Mouse (Mus musculus): Measurements from ENCODE around the gene Cenpp. TPM values are rescaled to one million over a fixed set of nuclear protein-coding genes. Genes with fewer than 3 reads are reported as not detected.
A peak's percentile ranks its signal among the peaks of the same experiment; 100 is the strongest.

The Cenpp gene
- polyA plus RNA-seq, 1 experiment from 2014 or later = 3.8 TPM

DNA sequence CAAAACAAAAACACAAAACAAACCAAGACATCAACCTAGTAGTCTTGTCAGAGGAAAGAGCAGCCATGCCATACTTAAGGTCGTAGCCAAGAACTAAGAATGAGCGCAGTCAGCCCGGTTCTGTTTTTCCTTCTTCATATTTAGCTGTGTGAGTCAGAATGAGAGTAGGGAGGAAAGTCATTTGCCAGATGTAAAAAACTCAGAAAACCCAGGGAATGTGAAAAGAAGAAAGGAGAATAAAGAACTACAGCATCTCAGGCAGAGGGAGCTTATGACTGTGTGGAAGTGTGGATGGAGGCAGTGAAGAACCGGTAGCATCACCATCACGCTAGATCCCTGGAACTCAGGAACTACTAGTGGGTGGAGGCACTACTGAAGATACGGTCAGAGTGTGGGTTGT, 66.5 kb downstream of the Cenpp start:
- TF ChIP-seq CTCF (IDR thresholded peaks at IDR 0.05) (no peak), EP300 (IDR thresholded peaks at IDR 0.05) (no peak)
- H3K27ac ChIP-seq (ENCODE audit: low read length) = no peak overlapping the region
- no peak for DNase-seq (ENCODE audit: low spot score)
- no peak overlapping the region for H3K9ac ChIP-seq (replicated peaks; ENCODE audit: low read depth)
- no peaks in the 10 kb centered on the region for H3K27me3 ChIP-seq (replicated peaks; ENCODE audit: insufficient read depth, low read length)
- no peaks in the 10 kb centered on the region for H3K4me1 ChIP-seq (ENCODE audit: insufficient read depth, low read depth, low read length)
- no peaks in the 10 kb centered on the region for H3K36me3 ChIP-seq (ENCODE audit: insufficient read depth, low read length)
- H3K4me3 ChIP-seq (ENCODE audit: low read depth, low read length) = no peak overlapping the region
- 88% methylated on average over 6 of the region's 6 CpGs for WGBS
- no peak for ATAC-seq
- H3K9me3 ChIP-seq (ENCODE audit: low read length) = no peaks in the 10 kb centered on the region
- no peak overlapping the region for H3K4me2 ChIP-seq (replicated peaks; ENCODE audit: low read depth, low read length)

- no peak for TF ChIP-seq CTCF (IDR thresholded peaks at IDR 0.05)
- TF ChIP-seq EP300 (IDR thresholded peaks at IDR 0.05) = no peak
- DNase-seq (ENCODE audit: low spot score) = no peak
- no peak for ATAC-seq
- 59% methylated on average over 8 of the region's 8 CpGs for WGBS
- Histone ChIP-seq H3K9me3 (ENCODE audit: low read length) (no peaks in the 10 kb centered on the region), H3K4me2 (replicated peaks; ENCODE audit: low read depth, low read length) (no peak overlapping the region), H3K4me1 (ENCODE audit: insufficient read depth, low read depth, low read length) (no peaks in the 10 kb centered on the region), H3K9ac (replicated peaks; ENCODE audit: low read depth) (no peak overlapping the region), H3K4me3 (ENCODE audit: low read depth, low read length) (no peak overlapping the region), H3K36me3 (ENCODE audit: insufficient read depth, low read length) (no peaks in the 10 kb centered on the region), H3K27ac (ENCODE audit: low read length) (no peak overlapping the region), H3K27me3 (replicated peaks; ENCODE audit: insufficient read depth, low read length) (no peaks in the 10 kb centered on the region)
Measured at GRCm38 (mm10) chr13:49584307-49585005, 68.1 kb downstream of the Cenpp start.

GRCm38 (mm10) chr13:49583859-49584258, 68.7 kb downstream of the Cenpp start:
- no peaks in the 10 kb centered on the region for H3K9me3 ChIP-seq (ENCODE audit: low read length)
- no peak overlapping the region for H3K9ac ChIP-seq (replicated peaks; ENCODE audit: low read depth)
- no peaks in the 10 kb centered on the region for H3K4me1 ChIP-seq (ENCODE audit: insufficient read depth, low read depth, low read length)
- H3K4me2 ChIP-seq (replicated peaks; ENCODE audit: low read depth, low read length) = no peak overlapping the region
- no peak overlapping the region for H3K27ac ChIP-seq (ENCODE audit: low read length)
- H3K27me3 ChIP-seq (replicated peaks; ENCODE audit: insufficient read depth, low read length) = no peaks in the 10 kb centered on the region
- no peaks in the 10 kb centered on the region for H3K36me3 ChIP-seq (ENCODE audit: insufficient read depth, low read length)
- no peak for ATAC-seq
- DNase-seq (ENCODE audit: low spot score) = no peak
- TF ChIP-seq CTCF (IDR thresholded peaks at IDR 0.05) (no peak), EP300 (IDR thresholded peaks at IDR 0.05) (no peak)
- no peak overlapping the region for H3K4me3 ChIP-seq (ENCODE audit: low read depth, low read length)

- Histone ChIP-seq H3K9me3 (ENCODE audit: low read length) (no peaks in the 10 kb centered on the region), H3K9ac (replicated peaks; ENCODE audit: low read depth) (no peak within 1 kb of the TSS), H3K27ac (ENCODE audit: low read length) (0 out of 2 replicates have a peak within 1 kb of the TSS, but pooled peaks have one; percentile 34), H3K4me3 (ENCODE audit: low read depth, low read length) (no peak within 1 kb of the TSS), H3K4me1 (ENCODE audit: insufficient read depth, low read depth, low read length) (no peaks in the 10 kb centered on the region), H3K27me3 (replicated peaks; ENCODE audit: insufficient read depth, low read length) (no peaks in the 10 kb centered on the region), H3K4me2 (replicated peaks; ENCODE audit: low read depth, low read length) (no peak within 1 kb of the TSS; the same call in 1 of the 2 replicates), H3K36me3 (ENCODE audit: insufficient read depth, low read length) (no peaks in the 10 kb centered on the region)
- 43% methylated on average over 8 of the region's 8 CpGs for WGBS
- DNase-seq (ENCODE audit: low spot score) (peak; percentile 79), ATAC-seq (peak; percentile 44)
- peak; percentile 66 for TF ChIP-seq EP300 (IDR thresholded peaks at IDR 0.05)
- TF ChIP-seq CTCF (IDR thresholded peaks at IDR 0.05) = no peak
Measured at GRCm38 (mm10) chr13:49581541-49582530, 70.7 kb downstream of the Cenpp start, which contains the start of gene Omd. TSS of gene Omd (plus strand) at chr13:49582462.

GRCm38 (mm10) chr13:49571418-49571817, 81.2 kb downstream of the Cenpp start:
- Histone ChIP-seq H3K4me1 (ENCODE audit: insufficient read depth, low read depth, low read length) (no peaks in the 10 kb centered on the region), H3K9ac (replicated peaks; ENCODE audit: low read depth) (no peak overlapping the region), H3K36me3 (ENCODE audit: insufficient read depth, low read length) (no peaks in the 10 kb centered on the region), H3K4me3 (ENCODE audit: low read depth, low read length) (no peak overlapping the region), H3K27ac (ENCODE audit: low read length) (no peak overlapping the region), H3K4me2 (replicated peaks; ENCODE audit: low read depth, low read length) (no peak overlapping the region), H3K9me3 (ENCODE audit: low read length) (no peaks in the 10 kb centered on the region), H3K27me3 (replicated peaks; ENCODE audit: insufficient read depth, low read length) (no peaks in the 10 kb centered on the region)
- DNase-seq (ENCODE audit: low spot score) (no peak), ATAC-seq (no peak)
- WGBS = 75% methylated on average over 2 of the region's 2 CpGs
- no peak for TF ChIP-seq CTCF (IDR thresholded peaks at IDR 0.05)

DNA sequence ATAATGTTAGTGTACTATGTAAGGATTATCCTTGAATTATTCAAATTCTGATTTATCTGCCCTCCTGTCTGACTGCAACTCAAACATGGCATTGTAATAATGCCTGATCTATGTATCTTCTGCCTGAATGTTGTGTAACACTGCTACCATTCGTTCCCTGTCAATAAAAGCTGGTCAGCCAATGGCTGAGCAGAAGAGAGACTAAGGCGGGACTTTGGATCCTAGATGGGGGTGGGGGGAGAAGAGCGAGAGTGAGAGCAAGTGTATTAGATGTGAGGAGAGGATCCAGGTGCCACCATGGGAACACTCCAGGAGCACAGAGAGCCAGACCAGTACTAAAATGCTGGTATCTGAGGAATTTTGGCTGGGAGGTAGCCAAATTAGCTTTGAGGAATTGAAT, 82.2 kb downstream of the Cenpp start:
- no peak for ATAC-seq
- no peak overlapping the region for H3K9ac ChIP-seq (replicated peaks; ENCODE audit: low read depth)
- H3K36me3 ChIP-seq (ENCODE audit: insufficient read depth, low read length) = no peaks in the 10 kb centered on the region
- no peak for DNase-seq (ENCODE audit: low spot score)
- WGBS = 69% methylated on average over 3 of the region's 3 CpGs
- TF ChIP-seq EP300 (IDR thresholded peaks at IDR 0.05) = no peak
- TF ChIP-seq CTCF (IDR thresholded peaks at IDR 0.05) = no peak
- no peak overlapping the region for H3K27ac ChIP-seq (ENCODE audit: low read length)
- H3K4me3 ChIP-seq (ENCODE audit: low read depth, low read length) = no peak overlapping the region
- no peaks in the 10 kb centered on the region for H3K4me1 ChIP-seq (ENCODE audit: insufficient read depth, low read depth, low read length)
- no peak overlapping the region for H3K4me2 ChIP-seq (replicated peaks; ENCODE audit: low read depth, low read length)
- no peaks in the 10 kb centered on the region for H3K9me3 ChIP-seq (ENCODE audit: low read length)
- H3K27me3 ChIP-seq (replicated peaks; ENCODE audit: insufficient read depth, low read length) = no peaks in the 10 kb centered on the region

All from lung, postnatal 0 days (tissue).